Mouse (Mus musculus) neural tube, embryonic 13.5 days (tissue): ENCODE data around the gene Abhd14a. TPM values are rescaled to one million over a fixed set of nuclear protein-coding genes. Genes with fewer than 3 reads are reported as not detected.

Experiments
- ATAC-seq: fragments of 200-750 bp; cut with Nextera tagmentation; 2 replicates; pipeline ENCODE4 v1.8.0; 2017; ENCODE audit warnings: low read depth, mild to moderate bottlenecking, moderate TSS enrichment, moderate library complexity
- H3K27ac ChIP-seq: fragments of 300-500 bp; sonication (generic); replicated peaks from 2 replicates; pipeline ENCODE4 v1.5.1; 2015; ENCODE audit warnings: moderate library complexity, mild to moderate bottlenecking, inconsistent platforms
- H3K27me3 ChIP-seq: fragments of 300-500 bp; sonication (generic); 2 replicates; pipeline ENCODE4 v1.6.1; 2015; ENCODE audit warnings: mild to moderate bottlenecking, inconsistent platforms
- H3K36me3 ChIP-seq: fragments of 300-500 bp; sonication (generic); 2 replicates; pipeline ENCODE4 v1.6.1; 2015; ENCODE audit warnings: mild to moderate bottlenecking, inconsistent platforms
- H3K4me1 ChIP-seq: fragments of 300-500 bp; sonication (generic); replicated peaks from 2 replicates; pipeline ENCODE4 v1.6.1; 2015; ENCODE audit warnings: inconsistent platforms
- H3K4me2 ChIP-seq: fragments of 300-500 bp; sonication (generic); 2 replicates; pipeline ENCODE4 v1.6.1; 2015; ENCODE audit warnings: inconsistent platforms, mild to moderate bottlenecking, moderate library complexity
- H3K4me3 ChIP-seq: fragments of 300-500 bp; sonication (generic); 2 replicates; pipeline ENCODE4 v1.5.1; 2015; ENCODE audit warnings: mild to moderate bottlenecking, inconsistent platforms
- H3K9ac ChIP-seq: fragments of 300-500 bp; sonication (generic); 2 replicates; pipeline ENCODE4 v1.6.1; 2015; ENCODE audit warnings: moderate library complexity, mild to moderate bottlenecking, inconsistent platforms
- H3K9me3 ChIP-seq: fragments of 300-500 bp; sonication (generic); 2 replicates; pipeline ENCODE4 v1.6.1; 2016; ENCODE audit warnings: inconsistent platforms
- WGBS: fragments of 180-500 bp; shearing (Covaris S2); methylation state at CpG from one replicate; pipeline ENCODE4 v1.1.7; 2015; 5-methylcytosine and 5-hydroxymethylcytosine counted together
- polyA plus RNA-seq: library from polyadenylated mRNA; unstranded; fragments of >200 nt; fragmentation: Nextera tagmentation; extraction: Ambion mirVana; gene quantifications from 2 replicates; pipeline ENCODE4 v1.2.1, GENCODE M21; 2015

The Abhd14a gene
- polyA plus RNA-seq, 1 experiment from 2014 or later, result 57.4 TPM

- no peaks in the 10 kb centered on the region for H3K9me3 ChIP-seq
- peaks cover 5% of the 10 kb centered on the region; the same call in 1 of the 2 replicates for H3K4me1 ChIP-seq
- no peaks in the 10 kb centered on the region for H3K36me3 ChIP-seq
- WGBS, result 52% methylated on average over 6 of the region's 6 CpGs
- H3K27ac ChIP-seq, result no peak overlapping the region
- no peak overlapping the region for H3K4me2 ChIP-seq
- no peak overlapping the region for H3K4me3 ChIP-seq
- ATAC-seq, result no peak
- H3K9ac ChIP-seq, result no peak overlapping the region
- no peaks in the 10 kb centered on the region for H3K27me3 ChIP-seq
Observed at GRCm38 (mm10) chr9:106405275-106405674, 42.2 kb downstream of the Abhd14a start.

- 84% methylated on average over 16 of the region's 16 CpGs for WGBS
- no peak overlapping the region for H3K4me2 ChIP-seq
- H3K27me3 ChIP-seq, result no peaks in the 10 kb centered on the region
- no peak overlapping the region for H3K9ac ChIP-seq
- peaks cover 5% of the 10 kb centered on the region; the same call in 1 of the 2 replicates for H3K4me1 ChIP-seq
- no peak overlapping the region for H3K27ac ChIP-seq
- H3K4me3 ChIP-seq, result no peak overlapping the region
- no peaks in the 10 kb centered on the region for H3K9me3 ChIP-seq
- no peaks in the 10 kb centered on the region for H3K36me3 ChIP-seq
- ATAC-seq, result no peak
Observed at GRCm38 (mm10) chr9:106402607-106403375, 44.7 kb downstream of the Abhd14a start.

- Histone ChIP-seq H3K27me3 (no peaks in the 10 kb centered on the region), H3K4me1 (peaks cover 5% of the 10 kb centered on the region; the same call in 1 of the 2 replicates), H3K36me3 (no peaks in the 10 kb centered on the region), H3K27ac (no peak overlapping the region), H3K4me2 (no peak overlapping the region), H3K4me3 (no peak overlapping the region), H3K9me3 (no peaks in the 10 kb centered on the region), H3K9ac (no peak overlapping the region)
- WGBS, result 88% methylated on average over 5 of the region's 5 CpGs
- no peak for ATAC-seq
Observed at GRCm38 (mm10) chr9:106402149-106402548, 45.3 kb downstream of the Abhd14a start.

GRCm38 (mm10) chr9:106399808-106400207 lies 47.7 kb downstream of the Abhd14a start:
- Histone ChIP-seq H3K27ac (no peak overlapping the region), H3K4me1 (peaks cover 9% of the 10 kb centered on the region), H3K9me3 (no peaks in the 10 kb centered on the region), H3K4me3 (no peak overlapping the region), H3K4me2 (no peak overlapping the region), H3K36me3 (no peaks in the 10 kb centered on the region), H3K9ac (no peak overlapping the region), H3K27me3 (no peaks in the 10 kb centered on the region)
- 89% methylated on average over 3 of the region's 3 CpGs for WGBS
- no peak for ATAC-seq

GRCm38 (mm10) chr9:106398667-106399311 lies 48.7 kb downstream of the Abhd14a start:
- 80% methylated on average over 9 of the region's 9 CpGs for WGBS
- ATAC-seq, result no peak
- Histone ChIP-seq H3K36me3 (no peaks in the 10 kb centered on the region), H3K9me3 (no peaks in the 10 kb centered on the region), H3K27me3 (no peaks in the 10 kb centered on the region), H3K4me2 (no peak overlapping the region), H3K27ac (no peak overlapping the region), H3K4me3 (no peak overlapping the region), H3K4me1 (peaks cover 19% of the 10 kb centered on the region), H3K9ac (no peak overlapping the region)

- peaks cover 24% of the 10 kb centered on the region for H3K4me1 ChIP-seq
- 77% methylated on average over 4 of the region's 4 CpGs for WGBS
- ATAC-seq, result no peak
- H3K9ac ChIP-seq, result no peak overlapping the region
- H3K9me3 ChIP-seq, result no peaks in the 10 kb centered on the region
- H3K36me3 ChIP-seq, result no peaks in the 10 kb centered on the region
- H3K27ac ChIP-seq, result no peak overlapping the region
- H3K4me3 ChIP-seq, result no peak overlapping the region
- H3K4me2 ChIP-seq, result no peak overlapping the region
- no peaks in the 10 kb centered on the region for H3K27me3 ChIP-seq
Observed at GRCm38 (mm10) chr9:106397733-106398132, 49.7 kb downstream of the Abhd14a start.

DNA sequence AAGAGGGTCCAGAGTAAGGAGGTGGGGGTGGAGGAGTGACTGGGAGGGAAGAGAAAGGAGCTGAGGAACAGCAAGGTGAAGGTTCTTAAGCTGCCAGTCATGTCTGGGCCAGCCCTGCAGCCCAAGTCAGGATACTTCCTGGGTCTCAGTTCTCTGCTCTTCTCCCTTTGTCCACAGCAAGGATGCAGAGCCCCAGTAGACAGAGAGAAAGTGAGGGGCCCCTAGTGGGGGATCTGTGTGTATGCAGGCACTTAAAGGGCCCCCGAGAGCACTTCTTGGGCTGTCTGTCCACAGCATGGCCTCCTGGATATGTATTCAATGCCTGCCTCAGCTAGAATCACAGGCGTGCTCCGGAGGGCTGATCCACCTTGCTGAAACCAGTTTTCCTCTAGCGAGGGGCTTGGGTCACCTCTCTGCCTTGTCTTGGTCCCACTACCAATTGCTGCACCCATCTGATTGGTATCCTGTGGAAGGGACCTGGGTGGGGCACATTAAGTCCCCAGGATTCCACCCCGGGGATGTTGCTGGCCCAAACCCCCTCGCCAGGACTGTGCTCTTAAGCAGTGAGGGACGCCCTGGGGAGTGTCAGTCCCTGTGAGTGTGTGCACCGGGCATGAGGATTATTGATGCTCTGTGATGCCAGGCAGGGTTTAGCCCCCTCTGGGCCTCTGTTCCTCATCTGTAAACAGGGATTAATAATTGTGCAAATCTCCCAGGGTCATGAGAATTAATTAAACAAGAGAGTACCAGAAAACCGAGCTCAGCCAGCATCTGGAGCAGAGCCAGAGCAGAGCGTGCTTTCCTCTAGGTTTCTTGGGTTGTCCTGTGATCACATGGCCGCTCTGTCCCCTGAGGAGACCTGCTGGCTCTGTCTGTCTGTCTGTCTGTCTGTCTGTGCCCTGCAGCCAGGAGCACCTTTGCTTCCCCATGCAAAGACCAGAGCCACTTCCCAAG lies 52.6 kb downstream of the Abhd14a start:
- no peak overlapping the region for H3K4me2 ChIP-seq
- H3K9me3 ChIP-seq, result no peaks in the 10 kb centered on the region
- WGBS, result 44% methylated on average over 11 of the region's 11 CpGs
- H3K4me3 ChIP-seq, result no peak overlapping the region
- peak; percentile 45; the same call in 1 of the 2 replicates for ATAC-seq
- no peaks in the 10 kb centered on the region for H3K36me3 ChIP-seq
- H3K27ac ChIP-seq, result no peak overlapping the region
- H3K4me1 ChIP-seq, result peaks cover 38% of the 10 kb centered on the region
- H3K9ac ChIP-seq, result no peak overlapping the region
- no peaks in the 10 kb centered on the region for H3K27me3 ChIP-seq

- ATAC-seq, result no peak
- no peaks in the 10 kb centered on the region for H3K27me3 ChIP-seq
- H3K9me3 ChIP-seq, result no peaks in the 10 kb centered on the region
- no peak overlapping the region for H3K4me2 ChIP-seq
- H3K4me3 ChIP-seq, result no peak overlapping the region
- H3K4me1 ChIP-seq, result peaks cover 38% of the 10 kb centered on the region
- H3K36me3 ChIP-seq, result no peaks in the 10 kb centered on the region
- WGBS, result 91% methylated on average over 8 of the region's 8 CpGs
- H3K9ac ChIP-seq, result no peak overlapping the region
- no peak overlapping the region for H3K27ac ChIP-seq
Observed at GRCm38 (mm10) chr9:106393548-106393947, 53.9 kb downstream of the Abhd14a start.

DNA sequence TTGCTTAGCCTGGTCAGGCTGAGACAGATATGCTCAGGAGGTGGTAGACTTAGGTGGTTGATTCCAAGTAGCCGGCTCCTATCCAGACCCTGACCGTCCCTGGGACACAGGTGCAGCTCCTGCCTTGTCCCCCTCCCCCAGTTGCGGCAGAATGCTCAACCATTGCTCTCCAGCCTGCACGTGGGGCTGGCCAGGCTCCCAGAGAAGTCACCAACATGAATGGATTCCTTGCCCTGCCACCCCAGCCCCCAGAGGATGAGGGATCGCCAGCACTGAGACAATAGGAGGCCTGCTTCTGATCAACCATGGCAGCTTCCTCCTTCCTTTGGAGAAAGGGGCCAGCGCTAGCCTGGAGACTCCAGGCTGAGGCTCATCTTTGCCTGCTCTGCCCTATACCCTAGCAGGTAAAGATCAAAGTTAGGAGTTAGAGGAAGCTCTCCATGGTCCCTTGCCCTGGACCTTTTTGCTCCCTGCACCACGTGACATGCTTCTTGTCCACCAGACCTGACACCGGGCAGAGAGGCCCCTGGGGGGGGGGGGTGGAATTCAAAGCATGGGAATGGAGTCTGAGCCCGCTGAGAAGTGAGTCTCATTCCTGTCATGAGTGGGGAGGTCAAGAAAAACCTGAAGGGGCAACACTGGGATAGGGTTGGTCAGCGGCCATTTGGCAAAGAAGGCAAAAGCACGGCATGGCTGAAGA lies 54.5 kb downstream of the Abhd14a start:
- no peak overlapping the region for H3K4me3 ChIP-seq
- no peak overlapping the region for H3K27ac ChIP-seq
- no peaks in the 10 kb centered on the region for H3K36me3 ChIP-seq
- WGBS, result 83% methylated on average over 11 of the region's 11 CpGs
- no peaks in the 10 kb centered on the region for H3K9me3 ChIP-seq
- no peak overlapping the region for H3K4me2 ChIP-seq
- no peaks in the 10 kb centered on the region for H3K27me3 ChIP-seq
- H3K4me1 ChIP-seq, result peaks cover 38% of the 10 kb centered on the region
- no peak overlapping the region for H3K9ac ChIP-seq
- no peak for ATAC-seq
